Mouse (Mus musculus) heart, embryonic 16.5 days (tissue): ENCODE measurements at regions not wholly inside any gene's neighbourhood (a gene's known extent, or its start where the extent isn't known, plus 50 kb on each side); places are given as distances from the start of the nearest gene placed in this dataset.
A peak's percentile ranks its signal among the peaks of the same experiment; 100 is the strongest.

ENCODE experiments used
- ATAC-seq: fragments of 200-750 bp; cut with Nextera tagmentation; replicated peaks from 2 replicates; pipeline ENCODE4 v1.8.0; 2017; ENCODE audit warnings: moderate number of reproducible peaks; ENCODE audit not compliant: insufficient read depth, low FRiP score; ENCODE audit errors: extremely low read depth
- H3K27ac ChIP-seq: fragments of 300-500 bp; sonication (generic); 2 replicates; pipeline ENCODE4 v1.5.1; 2014; ENCODE audit warnings: mild to moderate bottlenecking, low read length, control low read depth, moderate library complexity
- H3K27me3 ChIP-seq: fragments of 300-500 bp; sonication (generic); 2 replicates; pipeline ENCODE4 v1.6.1; 2014; ENCODE audit warnings: low read length, mixed read lengths; ENCODE audit not compliant: control insufficient read depth, insufficient read depth
- H3K36me3 ChIP-seq: fragments of 300-500 bp; sonication (generic); 2 replicates; pipeline ENCODE4 v1.6.1; 2014; ENCODE audit not compliant: control insufficient read depth, insufficient read depth
- H3K4me1 ChIP-seq: fragments of 300-500 bp; sonication (generic); 2 replicates; pipeline ENCODE4 v1.6.1; 2014; ENCODE audit warnings: low read length, mixed read lengths; ENCODE audit not compliant: control insufficient read depth, insufficient read depth
- H3K4me2 ChIP-seq: fragments of 300-500 bp; sonication (generic); 2 replicates; pipeline ENCODE4 v1.6.1; 2014; ENCODE audit warnings: low read depth, mild to moderate bottlenecking, control low read depth, low read length
- H3K4me3 ChIP-seq: fragments of 300-500 bp; sonication (generic); 2 replicates; pipeline ENCODE4 v1.5.1; 2014; ENCODE audit warnings: mild to moderate bottlenecking, control low read depth, low read length
- H3K9ac ChIP-seq: fragments of 300-500 bp; sonication (generic); 2 replicates; pipeline ENCODE4 v1.6.1; 2014; ENCODE audit warnings: low read length, control low read depth
- H3K9me3 ChIP-seq: fragments of 300-500 bp; sonication (generic); replicated peaks from 2 replicates; pipeline ENCODE4 v1.6.1; 2016; ENCODE audit warnings: low read length; ENCODE audit not compliant: control insufficient read depth
- WGBS: fragments of 180-500 bp; shearing (Covaris S2); extraction: QIAGEN DNeasy Blood & Tissue Kit; methylation state at CpG from one replicate; pipeline ENCODE4 v1.1.7; 2014; 5-methylcytosine and 5-hydroxymethylcytosine counted together

DNA sequence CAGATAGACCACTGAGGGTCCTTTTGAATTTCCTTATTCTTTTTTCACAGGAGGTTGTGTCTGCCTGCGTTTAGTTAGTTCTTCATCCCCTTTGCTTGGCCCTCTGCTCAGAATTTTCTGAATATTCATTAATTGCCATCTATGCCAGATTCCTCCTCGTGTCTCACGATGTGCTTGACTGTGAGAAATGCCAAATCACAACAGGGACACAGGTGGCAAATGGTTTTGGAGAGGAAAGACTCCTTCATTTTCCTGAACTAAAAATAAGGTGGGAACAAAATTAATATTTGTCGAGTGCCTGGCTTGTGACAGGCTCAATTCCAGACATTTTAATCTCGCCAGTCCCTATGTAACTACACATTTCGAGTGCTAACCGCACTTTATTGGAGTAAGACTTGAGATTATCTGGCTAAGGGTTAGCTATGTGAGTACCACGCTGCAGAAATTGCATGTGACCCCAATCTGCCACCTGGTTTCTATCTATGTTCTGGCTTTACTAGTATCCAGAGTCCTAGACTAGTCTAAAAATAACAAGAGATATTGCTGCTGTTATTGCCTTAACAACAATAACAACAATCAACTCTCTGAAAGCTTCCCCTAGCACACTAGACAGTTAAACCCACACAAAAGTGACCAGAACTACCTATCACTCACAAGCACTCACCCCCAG lies 156.0 kb upstream of the AI593442 start:
- H3K9ac ChIP-seq, result no peak overlapping the region
- no peaks in the 10 kb centered on the region for H3K27me3 ChIP-seq
- H3K4me1 ChIP-seq, result peaks cover 5% of the 10 kb centered on the region; the same call in 1 of the 2 replicates
- H3K4me3 ChIP-seq, result no peak overlapping the region
- no peaks in the 10 kb centered on the region for H3K9me3 ChIP-seq
- peak overlapping the region; percentile 54; the same call in 1 of the 2 replicates for H3K27ac ChIP-seq
- whole genome bisulfite sequencing, result 52% methylated on average over 8 of the region's 8 CpGs
- H3K4me2 ChIP-seq, result no peak overlapping the region
- H3K36me3 ChIP-seq, result no peaks in the 10 kb centered on the region
- ATAC-seq, result 0 out of 2 replicates have a peak, but pooled peaks have one; percentile 32

DNA sequence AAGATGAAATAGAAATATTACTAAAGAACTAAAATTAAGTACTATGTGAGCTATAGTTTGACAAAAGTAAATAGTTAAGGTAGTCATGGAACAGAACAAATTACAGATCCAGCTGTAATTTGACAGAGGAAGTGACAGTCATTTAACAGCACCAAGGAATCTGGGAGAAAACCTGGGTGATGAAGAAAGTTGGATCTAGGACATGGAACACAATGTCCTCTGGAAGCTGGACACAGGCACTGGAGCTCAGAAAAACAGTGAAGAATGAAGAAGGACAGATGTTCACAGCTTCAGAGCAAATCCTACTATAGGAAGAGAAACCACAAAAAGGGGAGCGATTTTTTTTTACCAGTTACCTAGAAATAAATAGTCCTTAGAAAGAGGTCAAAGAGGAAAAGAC lies 147.2 kb upstream of the AI593442 start:
- no peaks in the 10 kb centered on the region for H3K9me3 ChIP-seq
- H3K36me3 ChIP-seq, result no peaks in the 10 kb centered on the region
- no peak overlapping the region for H3K27ac ChIP-seq
- H3K4me1 ChIP-seq, result no peaks in the 10 kb centered on the region
- H3K4me2 ChIP-seq, result no peak overlapping the region
- no peaks in the 10 kb centered on the region for H3K27me3 ChIP-seq
- H3K9ac ChIP-seq, result no peak overlapping the region
- ATAC-seq, result no peak
- no peak overlapping the region for H3K4me3 ChIP-seq
- 65% methylated on average over 1 of the region's 1 CpGs for WGBS

DNA sequence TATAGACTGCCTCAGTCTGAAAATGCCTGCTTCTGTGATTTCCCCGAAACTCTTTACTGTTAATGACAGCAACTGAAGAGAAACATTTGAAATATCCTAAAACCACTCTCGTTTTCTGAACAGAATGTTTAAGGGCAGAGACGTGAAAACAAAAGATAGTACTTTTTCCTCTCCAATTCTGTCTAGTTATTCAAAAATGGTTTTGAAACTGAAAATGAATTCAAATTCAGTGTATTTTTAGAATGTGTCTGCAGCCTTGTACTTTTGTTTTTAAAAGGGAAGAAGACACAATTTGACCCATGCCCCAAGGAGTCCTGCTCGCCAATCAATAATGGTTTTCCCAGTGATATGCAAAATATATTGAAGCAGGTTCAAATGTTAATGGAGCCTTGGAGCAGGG lies 136.7 kb upstream of the AI593442 start:
- Histone ChIP-seq H3K9ac (no peak overlapping the region), H3K4me2 (no peak overlapping the region), H3K9me3 (no peaks in the 10 kb centered on the region), H3K27ac (no peak overlapping the region), H3K27me3 (no peaks in the 10 kb centered on the region), H3K36me3 (no peaks in the 10 kb centered on the region), H3K4me3 (no peak overlapping the region), H3K4me1 (no peaks in the 10 kb centered on the region)
- ATAC-seq, result no peak
- 85% methylated on average over 4 of the region's 4 CpGs for WGBS

DNA sequence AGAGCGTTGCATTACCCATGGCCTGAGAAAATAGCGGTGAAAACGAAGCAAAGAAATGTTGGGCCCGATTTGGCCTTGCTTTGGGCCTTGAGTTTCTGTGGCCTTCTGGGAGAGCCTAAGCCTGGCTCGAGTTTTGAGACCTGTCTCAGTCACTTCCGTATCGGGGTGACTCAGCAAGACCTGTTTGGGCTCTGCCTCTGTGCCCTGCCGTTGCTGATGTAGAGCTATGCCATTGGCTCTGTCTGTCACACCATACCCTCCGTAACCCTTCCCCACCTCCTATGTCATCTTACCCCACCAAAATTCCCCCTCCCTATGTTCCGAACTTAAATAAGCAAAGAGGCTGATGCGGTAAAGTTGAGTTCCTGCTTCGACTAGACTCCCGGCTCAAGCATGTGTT lies 123.4 kb upstream of the AI593442 start:
- 91% methylated on average over 13 of the region's 13 CpGs for WGBS

DNA sequence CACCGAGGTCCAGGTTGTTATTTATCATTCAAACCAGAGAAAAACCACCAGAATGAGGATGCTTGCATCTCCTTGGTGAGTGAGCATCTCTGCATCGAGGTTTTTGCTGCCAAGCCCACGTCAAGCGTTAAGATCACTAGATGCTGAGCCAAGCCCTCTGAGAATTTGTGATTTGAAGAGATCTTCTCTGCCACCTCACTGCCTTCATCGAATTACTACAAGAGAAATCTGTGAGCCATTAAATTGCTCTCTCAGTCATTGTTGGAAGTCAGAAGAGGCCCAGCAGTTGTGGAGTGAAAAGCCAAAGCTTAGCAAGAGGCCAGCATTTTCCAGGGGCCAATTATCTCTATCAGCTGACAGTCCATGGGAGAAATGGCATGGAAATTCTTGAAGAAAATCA lies 122.2 kb upstream of the AI593442 start:
- no peaks in the 10 kb centered on the region for H3K4me1 ChIP-seq
- no peaks in the 10 kb centered on the region for H3K9me3 ChIP-seq
- H3K9ac ChIP-seq, result no peak overlapping the region
- no peak for ATAC-seq
- H3K27me3 ChIP-seq, result no peaks in the 10 kb centered on the region
- 76% methylated on average over 5 of the region's 5 CpGs for WGBS
- no peaks in the 10 kb centered on the region for H3K36me3 ChIP-seq
- no peak overlapping the region for H3K4me3 ChIP-seq
- H3K27ac ChIP-seq, result no peak overlapping the region
- H3K4me2 ChIP-seq, result no peak overlapping the region

More for the DNA sequence above, 123.4 kb upstream of the AI593442 start:
- no peak overlapping the region for H3K9ac ChIP-seq
- H3K4me2 ChIP-seq, result no peak overlapping the region
- no peaks in the 10 kb centered on the region for H3K36me3 ChIP-seq
- ATAC-seq, result no peak
- H3K27me3 ChIP-seq, result no peaks in the 10 kb centered on the region
- H3K27ac ChIP-seq, result no peak overlapping the region
- H3K4me3 ChIP-seq, result no peak overlapping the region
- no peaks in the 10 kb centered on the region for H3K9me3 ChIP-seq
- H3K4me1 ChIP-seq, result no peaks in the 10 kb centered on the region

DNA sequence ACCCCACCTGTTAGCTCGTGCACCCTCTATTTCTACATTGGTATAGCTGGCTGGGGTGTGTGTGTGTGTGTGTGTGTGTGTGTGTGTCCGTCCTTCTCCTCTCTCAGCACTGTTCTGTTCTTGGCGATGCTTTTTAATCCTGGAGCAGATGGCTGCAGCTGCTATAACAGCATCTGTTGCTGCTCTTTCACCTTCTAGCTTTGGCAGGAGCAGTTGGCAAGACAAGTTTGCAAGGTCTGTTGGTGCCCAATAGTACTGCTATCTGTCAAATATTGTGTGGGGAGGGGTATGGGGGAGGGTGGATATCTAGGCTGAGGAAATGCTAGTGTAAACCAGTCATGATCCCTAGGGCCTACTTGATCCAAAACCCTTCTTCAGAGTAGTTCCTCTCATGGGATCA lies 120.9 kb upstream of the AI593442 start:
- WGBS, result 72% methylated on average over 3 of the region's 3 CpGs
- H3K27me3 ChIP-seq, result no peaks in the 10 kb centered on the region

DNA sequence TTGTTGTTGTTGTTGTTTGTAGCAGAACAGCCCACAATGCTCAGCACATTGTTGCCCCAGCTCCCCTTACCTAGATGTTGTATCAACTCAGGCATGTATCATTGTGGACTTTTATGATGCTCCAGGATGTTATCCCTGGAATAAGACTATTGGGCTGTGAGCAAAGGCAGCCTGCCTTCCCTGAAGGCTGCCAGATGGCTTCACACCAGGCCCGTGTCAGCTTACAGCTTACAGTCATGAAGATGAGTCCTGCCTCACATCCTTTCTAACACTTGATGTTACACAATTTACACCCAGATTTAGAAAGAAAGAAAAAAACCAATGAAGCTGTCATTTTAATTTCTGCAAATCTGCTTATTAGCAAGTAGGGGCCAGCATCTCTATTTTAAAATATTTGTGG lies 113.0 kb upstream of the AI593442 start:
- ATAC-seq, result no peak
- H3K4me3 ChIP-seq, result no peak overlapping the region
- no peaks in the 10 kb centered on the region for H3K4me1 ChIP-seq
- 41% methylated on average over 1 of the region's 1 CpGs for WGBS
- H3K9me3 ChIP-seq, result no peaks in the 10 kb centered on the region
- H3K27me3 ChIP-seq, result no peaks in the 10 kb centered on the region
- no peak overlapping the region for H3K4me2 ChIP-seq
- H3K36me3 ChIP-seq, result no peaks in the 10 kb centered on the region
- no peak overlapping the region for H3K9ac ChIP-seq
- H3K27ac ChIP-seq, result no peak overlapping the region

More for the DNA sequence above, 120.9 kb upstream of the AI593442 start:
- Histone ChIP-seq H3K4me2 (no peak overlapping the region), H3K4me1 (no peaks in the 10 kb centered on the region), H3K4me3 (no peak overlapping the region), H3K9me3 (no peaks in the 10 kb centered on the region), H3K27ac (no peak overlapping the region), H3K9ac (no peak overlapping the region), H3K36me3 (no peaks in the 10 kb centered on the region)
- ATAC-seq, result no peak

DNA sequence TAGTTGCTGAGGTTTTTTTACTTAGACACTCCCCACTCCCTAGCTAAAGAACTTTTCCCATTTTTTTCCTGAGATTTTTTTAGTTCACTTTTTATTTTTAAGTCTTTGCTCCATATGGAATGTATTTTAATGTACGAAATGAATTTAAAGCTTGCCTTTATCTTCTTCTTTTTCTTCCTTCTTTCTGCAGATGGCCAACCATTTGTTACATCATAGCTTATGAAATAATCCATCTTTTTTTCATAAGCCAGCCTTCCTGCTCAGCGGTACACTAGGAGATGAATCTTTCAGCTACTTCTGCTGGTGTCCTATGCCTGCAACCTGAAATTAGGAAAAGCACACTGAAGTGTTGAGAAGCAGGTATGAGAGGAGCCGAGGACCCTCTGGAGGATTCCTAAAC lies 102.9 kb upstream of the AI593442 start:
- no peaks in the 10 kb centered on the region for H3K4me1 ChIP-seq

DNA sequence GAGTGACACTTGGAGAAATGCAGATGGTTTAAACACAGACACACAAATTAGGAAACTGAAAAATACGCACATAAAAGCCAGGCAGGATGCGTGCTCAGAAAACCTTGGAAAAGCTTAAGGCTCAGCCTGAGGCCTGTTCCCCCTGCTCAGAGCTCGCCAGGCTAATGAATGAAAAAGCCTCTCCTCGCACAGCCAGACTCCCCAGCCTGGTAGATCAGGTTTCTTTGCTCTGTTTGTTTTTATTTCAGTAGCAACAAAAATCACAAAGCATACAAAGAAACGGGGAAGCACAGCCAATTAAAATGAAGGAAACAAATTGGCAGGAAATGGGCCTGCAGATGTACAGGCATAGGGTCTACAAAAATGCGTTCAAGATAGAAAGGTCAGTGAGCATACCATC lies 97.0 kb upstream of the AI593442 start:
- Histone ChIP-seq H3K9ac (no peak overlapping the region), H3K4me3 (no peak overlapping the region), H3K9me3 (no peaks in the 10 kb centered on the region), H3K4me1 (no peaks in the 10 kb centered on the region), H3K27me3 (no peaks in the 10 kb centered on the region), H3K4me2 (no peak overlapping the region), H3K27ac (no peak overlapping the region), H3K36me3 (no peaks in the 10 kb centered on the region)
- 52% methylated on average over 6 of the region's 6 CpGs for WGBS
- ATAC-seq, result no peak

More for the DNA sequence above, 102.9 kb upstream of the AI593442 start:
- 83% methylated on average over 3 of the region's 3 CpGs for WGBS
- no peak overlapping the region for H3K9ac ChIP-seq
- no peaks in the 10 kb centered on the region for H3K27me3 ChIP-seq
- no peak overlapping the region for H3K4me2 ChIP-seq
- ATAC-seq, result no peak
- H3K4me3 ChIP-seq, result no peak overlapping the region
- H3K9me3 ChIP-seq, result no peaks in the 10 kb centered on the region
- H3K27ac ChIP-seq, result no peak overlapping the region
- H3K36me3 ChIP-seq, result no peaks in the 10 kb centered on the region
